Mouse (Mus musculus) forebrain, embryonic 11.5 days (tissue): ENCODE results near the gene Nme6. TPM values are rescaled to one million over a fixed set of nuclear protein-coding genes. Genes with fewer than 3 reads are reported as not detected.

Experiments used
- ATAC-seq: fragments of 200-750 bp; cut with Nextera tagmentation; replicated peaks from 2 replicates; pipeline ENCODE4 v1.8.0; 2017; ENCODE audit warnings: moderate TSS enrichment; ENCODE audit not compliant: low FRiP score
- DNase-seq: peaks from one replicate; pipeline ENCODE4 v3.0.0-alpha.2; 2017; ENCODE audit warnings: low spot score
- H3K27ac ChIP-seq: fragments of 300-500 bp; sonication (generic); 2 replicates; pipeline ENCODE4 v1.5.1; 2014; ENCODE audit warnings: low read depth, low read length
- H3K27me3 ChIP-seq: fragments of 300-500 bp; sonication (generic); 2 replicates; pipeline ENCODE4 v1.6.1; 2014; ENCODE audit warnings: mild to moderate bottlenecking, low read length, mixed read lengths; ENCODE audit not compliant: control insufficient read depth, insufficient read depth
- H3K36me3 ChIP-seq: fragments of 300-500 bp; sonication (generic); 2 replicates; pipeline ENCODE4 v1.6.1; 2014; ENCODE audit warnings: mild to moderate bottlenecking, low read length, moderate library complexity, mixed read lengths; ENCODE audit not compliant: control insufficient read depth, insufficient read depth
- H3K4me1 ChIP-seq: fragments of 300-500 bp; sonication (generic); replicated peaks from 2 replicates; pipeline ENCODE4 v1.6.1; 2014; ENCODE audit warnings: low read length, mixed read lengths; ENCODE audit not compliant: control insufficient read depth, insufficient read depth
- H3K4me2 ChIP-seq: fragments of 300-500 bp; sonication (generic); 2 replicates; pipeline ENCODE4 v1.6.1; 2014; ENCODE audit warnings: low read depth, mild to moderate bottlenecking, low read length, moderate library complexity, mixed read lengths; ENCODE audit not compliant: severe bottlenecking
- H3K4me3 ChIP-seq: fragments of 300-500 bp; sonication (generic); 2 replicates; pipeline ENCODE4 v1.5.1; 2014; ENCODE audit warnings: low read depth, low read length
- H3K9ac ChIP-seq: fragments of 300-500 bp; sonication (generic); 2 replicates; pipeline ENCODE4 v1.6.1; 2014; ENCODE audit warnings: low read length
- H3K9me3 ChIP-seq: fragments of 300-500 bp; sonication (generic); 2 replicates; pipeline ENCODE4 v1.6.1; 2016; ENCODE audit warnings: low read length, mixed read lengths; ENCODE audit not compliant: control insufficient read depth
- WGBS: fragments of 180-500 bp; shearing (Covaris S2); extraction: QIAGEN DNeasy Blood & Tissue Kit; methylation state at CpG from one replicate; pipeline ENCODE4 v1.1.7; 2014; 5-methylcytosine and 5-hydroxymethylcytosine counted together
- polyA plus RNA-seq: library from polyadenylated mRNA; unstranded; fragments of >200 nt; fragmentation: Nextera tagmentation; extraction: Ambion mirVana; gene quantifications from 2 replicates; pipeline ENCODE4 v1.2.1, GENCODE M21; 2014

Nme6 gene
- polyA plus RNA-seq, 1 experiment from 2014 or later: 98.6 TPM

GRCm38 (mm10) chr9:109855947-109856346, 23.4 kb downstream of the Nme6 start:
- Histone ChIP-seq H3K9me3 (no peaks in the 10 kb centered on the region), H3K9ac (no peak overlapping the region), H3K4me2 (no peak overlapping the region), H3K27ac (no peak overlapping the region), H3K36me3 (no peaks in the 10 kb centered on the region), H3K4me3 (no peak overlapping the region), H3K27me3 (no peaks in the 10 kb centered on the region), H3K4me1 (no peaks in the 10 kb centered on the region)
- 84% methylated on average over 6 of the region's 6 CpGs for WGBS
- ATAC-seq (no peak), DNase-seq (no peak)

GRCm38 (mm10) chr9:109862397-109863044, 30.0 kb downstream of the Nme6 start:
- Histone ChIP-seq H3K4me1 (no peaks in the 10 kb centered on the region), H3K4me2 (no peak overlapping the region), H3K27ac (no peak overlapping the region), H3K9me3 (no peaks in the 10 kb centered on the region), H3K27me3 (no peaks in the 10 kb centered on the region), H3K36me3 (no peaks in the 10 kb centered on the region), H3K9ac (no peak overlapping the region), H3K4me3 (no peak overlapping the region)
- WGBS: 25% methylated on average over 20 of the region's 20 CpGs
- DNase-seq (peak; percentile 91), ATAC-seq (peak; percentile 64; the same call in 1 of the 2 replicates)

GRCm38 (mm10) chr9:109863085-109863484, 30.5 kb downstream of the Nme6 start:
- no peak for ATAC-seq
- 75% methylated on average over 3 of the region's 3 CpGs for WGBS
- Histone ChIP-seq H3K4me1 (no peaks in the 10 kb centered on the region), H3K36me3 (no peaks in the 10 kb centered on the region), H3K9me3 (no peaks in the 10 kb centered on the region), H3K4me2 (no peak overlapping the region), H3K27ac (no peak overlapping the region), H3K9ac (no peak overlapping the region), H3K27me3 (no peaks in the 10 kb centered on the region), H3K4me3 (no peak overlapping the region)
- DNase-seq: no peak

GRCm38 (mm10) chr9:109866218-109866617, 33.7 kb downstream of the Nme6 start:
- DNase-seq (no peak), ATAC-seq (no peak)
- Histone ChIP-seq H3K4me2 (no peak overlapping the region), H3K27ac (no peak overlapping the region), H3K9me3 (no peaks in the 10 kb centered on the region), H3K4me3 (no peak overlapping the region), H3K9ac (no peak overlapping the region), H3K4me1 (no peaks in the 10 kb centered on the region), H3K36me3 (no peaks in the 10 kb centered on the region), H3K27me3 (no peaks in the 10 kb centered on the region)
- 89% methylated on average over 2 of the region's 2 CpGs for WGBS

- WGBS: 42% methylated on average over 6 of the region's 6 CpGs
- ATAC-seq: no peak
- Histone ChIP-seq H3K27ac (no peak overlapping the region), H3K27me3 (no peaks in the 10 kb centered on the region), H3K9ac (no peak overlapping the region), H3K4me3 (no peak overlapping the region), H3K4me2 (no peak overlapping the region), H3K36me3 (no peaks in the 10 kb centered on the region), H3K4me1 (no peaks in the 10 kb centered on the region), H3K9me3 (no peaks in the 10 kb centered on the region)
- no peak for DNase-seq
Observed at GRCm38 (mm10) chr9:109870983-109871572, 38.5 kb downstream of the Nme6 start.

GRCm38 (mm10) chr9:109874797-109875691, 42.5 kb downstream of the Nme6 start, which contains the start of gene Cdc25a:
Gene Cdc25a (plus strand): TSS chr9:109875579.
- WGBS: 8% methylated on average over 33 of the region's 33 CpGs
- H3K27me3 ChIP-seq: no peaks in the 10 kb centered on the region
- no peaks in the 10 kb centered on the region for H3K9me3 ChIP-seq
- DNase-seq (peak; percentile 98), ATAC-seq (peak; percentile 92)
- peak within 1 kb of the TSS; percentile 66 for H3K4me2 ChIP-seq
- peak within 1 kb of the TSS; percentile 96 for H3K4me3 ChIP-seq
- peaks cover 11% of the 10 kb centered on the region for H3K36me3 ChIP-seq
- peak within 1 kb of the TSS; percentile 87 for H3K27ac ChIP-seq
- H3K9ac ChIP-seq: peak within 1 kb of the TSS; percentile 97
- no peaks in the 10 kb centered on the region for H3K4me1 ChIP-seq

GRCm38 (mm10) chr9:109875695-109876601, 43.4 kb downstream of the Nme6 start:
- Histone ChIP-seq H3K9me3 (no peaks in the 10 kb centered on the region), H3K36me3 (peaks cover 20% of the 10 kb centered on the region), H3K4me2 (peak overlapping the region; percentile 66), H3K9ac (peak overlapping the region; percentile 97), H3K27ac (peak overlapping the region; percentile 87), H3K4me3 (peak overlapping the region; percentile 96), H3K4me1 (no peaks in the 10 kb centered on the region), H3K27me3 (no peaks in the 10 kb centered on the region)
- WGBS: under 1% methylated on average over 73 of the region's 76 CpGs
- ATAC-seq: peak; percentile 68
- DNase-seq: peak; percentile 75

- Histone ChIP-seq H3K4me1 (no peaks in the 10 kb centered on the region), H3K36me3 (peaks cover 23% of the 10 kb centered on the region), H3K4me2 (peak overlapping the region; percentile 66), H3K9me3 (no peaks in the 10 kb centered on the region), H3K27me3 (no peaks in the 10 kb centered on the region), H3K4me3 (peak overlapping the region; percentile 96), H3K9ac (peak overlapping the region; percentile 97), H3K27ac (peak overlapping the region; percentile 87; the same call in 1 of the 2 replicates)
- WGBS: 7% methylated on average over 3 of the region's 3 CpGs
- ATAC-seq (no peak), DNase-seq (no peak)
Observed at GRCm38 (mm10) chr9:109876756-109877155, 44.2 kb downstream of the Nme6 start.
